Mouse (Mus musculus): ENCODE measurements around the gene Riox1. TPM values are rescaled to one million over a fixed set of nuclear protein-coding genes. Genes with fewer than 3 reads are reported as not detected.

Gene Riox1
- polyA plus RNA-seq, 1 experiment from 2014 or later: 15.1 TPM

DNA sequence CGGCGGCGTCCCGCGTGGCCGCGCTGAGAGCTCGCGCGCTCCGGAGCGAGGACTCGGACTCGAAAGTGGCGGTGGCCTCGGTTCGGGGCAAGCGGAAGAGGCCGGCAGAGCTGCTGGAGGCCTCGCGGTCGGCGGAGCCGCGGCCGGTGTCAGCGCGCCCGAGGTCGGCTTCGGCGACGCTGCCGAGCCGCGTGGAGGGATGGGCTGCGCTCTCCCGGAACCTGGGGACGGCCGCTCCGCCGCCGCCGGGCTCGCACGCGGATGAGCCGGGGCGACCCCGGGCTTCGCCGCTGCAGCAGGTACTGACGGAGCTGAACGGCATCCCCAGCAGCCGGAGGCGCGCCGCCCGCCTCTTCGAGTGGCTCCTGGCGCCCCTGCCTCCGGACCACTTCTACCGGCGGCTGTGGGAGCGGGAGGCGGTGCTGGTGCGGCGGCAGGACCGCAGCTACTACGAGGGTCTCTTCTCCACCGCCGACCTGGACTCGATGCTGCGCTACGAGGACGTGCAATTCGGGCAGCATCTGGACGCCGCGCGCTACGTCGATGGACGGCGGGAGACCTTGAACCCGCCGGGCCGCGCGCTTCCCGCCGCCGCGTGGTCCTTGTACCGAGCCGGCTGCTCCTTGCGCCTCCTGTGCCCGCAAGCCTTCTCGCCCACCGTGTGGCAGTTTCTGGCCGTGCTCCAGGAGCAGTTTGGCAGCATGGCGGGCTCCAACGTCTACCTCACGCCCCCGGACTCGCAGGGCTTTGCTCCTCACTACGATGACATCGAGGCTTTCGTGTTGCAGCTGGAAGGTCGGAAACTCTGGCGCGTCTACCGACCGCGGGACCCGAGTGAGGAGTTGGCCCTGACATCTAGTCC is 663 bp downstream of the Riox1 start:
- H3K27ac ChIP-seq: peak overlapping the region; percentile 82
- peaks cover 34% of the 10 kb centered on the region for H3K36me3 ChIP-seq
- H3K4me2 ChIP-seq: peak overlapping the region; percentile 93
- peak overlapping the region; percentile 87 for H3K9ac ChIP-seq
- H3K27me3 ChIP-seq: no peaks in the 10 kb centered on the region
- H3K4me3 ChIP-seq: peak overlapping the region; percentile 88
- ATAC-seq (ENCODE audit: insufficient number of reproducible peaks, insufficient read depth, low FRiP score, low TSS enrichment, low read depth): peak; percentile 62
- 1% methylated on average over 97 of the region's 116 CpGs for WGBS
- no peaks in the 10 kb centered on the region for H3K9me3 ChIP-seq
- H3K4me1 ChIP-seq: peaks cover 32% of the 10 kb centered on the region

DNA sequence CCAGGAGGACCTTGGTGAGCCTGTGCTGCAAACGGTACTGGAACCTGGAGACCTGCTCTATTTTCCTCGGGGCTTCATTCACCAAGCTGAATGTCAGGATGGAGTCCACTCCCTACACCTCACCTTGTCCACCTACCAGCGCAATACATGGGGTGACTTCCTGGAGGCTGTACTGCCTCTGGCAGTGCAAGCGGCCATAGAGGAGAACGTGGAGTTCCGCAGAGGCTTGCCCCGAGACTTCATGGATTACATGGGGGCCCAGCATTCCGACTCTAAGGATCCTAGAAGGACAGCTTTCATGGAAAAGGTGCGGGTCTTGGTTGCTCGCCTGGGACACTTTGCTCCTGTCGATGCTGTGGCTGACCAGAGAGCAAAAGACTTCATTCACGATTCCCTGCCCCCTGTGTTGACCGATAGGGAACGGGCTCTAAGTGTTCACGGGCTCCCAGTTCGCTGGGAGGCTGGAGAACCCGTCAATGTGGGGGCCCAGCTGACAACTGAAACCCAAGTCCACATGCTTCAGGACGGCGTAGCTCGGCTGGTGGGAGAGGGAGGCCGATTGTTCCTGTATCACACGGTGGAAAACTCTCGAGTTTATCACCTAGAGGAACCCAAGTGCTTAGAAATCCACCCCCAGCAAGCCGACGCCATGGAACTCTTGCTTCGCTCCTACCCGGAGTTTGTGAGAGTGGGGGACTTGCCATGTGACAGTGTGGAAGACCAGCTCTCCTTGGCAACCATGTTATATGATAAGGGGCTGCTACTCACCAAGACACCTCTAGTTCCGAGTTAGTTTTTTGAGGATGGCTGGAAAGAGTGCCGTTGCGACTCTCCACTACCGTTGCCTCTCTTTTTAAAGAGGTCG is 1.5 kb downstream of the Riox1 start:
- WGBS: 62% methylated on average over 32 of the region's 32 CpGs
- Histone ChIP-seq H3K36me3 (peaks cover 41% of the 10 kb centered on the region), H3K9me3 (no peaks in the 10 kb centered on the region), H3K27me3 (no peaks in the 10 kb centered on the region), H3K4me2 (peak overlapping the region; percentile 93), H3K4me1 (peaks cover 32% of the 10 kb centered on the region), H3K4me3 (peak overlapping the region; percentile 88), H3K27ac (no peak overlapping the region), H3K9ac (peak overlapping the region; percentile 87)
- no peak for ATAC-seq (ENCODE audit: insufficient number of reproducible peaks, insufficient read depth, low FRiP score, low TSS enrichment, low read depth)

GRCm38 (mm10) chr12:83958278-83958677 is 7.9 kb downstream of the Riox1 start:
- Histone ChIP-seq H3K4me3 (no peak overlapping the region), H3K27ac (no peak overlapping the region), H3K27me3 (no peaks in the 10 kb centered on the region), H3K9me3 (no peaks in the 10 kb centered on the region), H3K4me1 (peaks cover 4% of the 10 kb centered on the region; the same call in 1 of the 2 replicates), H3K4me2 (no peak overlapping the region), H3K9ac (no peak overlapping the region), H3K36me3 (peaks cover 27% of the 10 kb centered on the region)
- WGBS: 90% methylated on average over 9 of the region's 9 CpGs
- no peak for ATAC-seq (ENCODE audit: insufficient number of reproducible peaks, insufficient read depth, low FRiP score, low TSS enrichment, low read depth)

DNA sequence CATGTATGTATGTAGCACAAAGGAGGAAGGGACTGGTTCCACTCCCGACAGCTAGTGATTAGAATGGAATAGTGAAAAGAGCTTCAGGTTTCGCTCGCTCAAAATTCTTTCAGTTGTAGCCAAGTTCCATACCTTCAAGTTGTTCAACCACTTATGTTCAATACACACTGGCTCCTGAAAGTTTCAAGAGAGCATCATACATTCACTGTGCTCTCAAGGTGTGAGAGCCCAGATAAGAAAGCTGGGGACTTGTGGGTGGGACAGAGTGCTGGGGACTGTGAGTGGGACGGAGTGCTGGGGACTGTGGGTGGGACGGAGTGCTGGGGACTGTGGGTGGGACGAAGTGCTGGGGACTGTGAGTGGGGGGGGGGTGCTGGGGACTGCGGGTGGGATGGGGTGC is 14.8 kb downstream of the Riox1 start:
- no peak overlapping the region for H3K4me2 ChIP-seq
- WGBS: 81% methylated on average over 7 of the region's 7 CpGs
- H3K27ac ChIP-seq: no peak overlapping the region
- no peak for ATAC-seq (ENCODE audit: insufficient number of reproducible peaks, insufficient read depth, low FRiP score, low TSS enrichment, low read depth)
- no peak overlapping the region for H3K9ac ChIP-seq
- no peaks in the 10 kb centered on the region for H3K27me3 ChIP-seq
- no peaks in the 10 kb centered on the region for H3K4me1 ChIP-seq
- no peaks in the 10 kb centered on the region for H3K36me3 ChIP-seq
- no peaks in the 10 kb centered on the region for H3K9me3 ChIP-seq
- H3K4me3 ChIP-seq: no peak overlapping the region

GRCm38 (mm10) chr12:83972117-83972516 is 21.7 kb downstream of the Riox1 start:
- H3K4me2 ChIP-seq: no peak overlapping the region
- H3K4me3 ChIP-seq: no peak overlapping the region
- H3K27ac ChIP-seq: no peak overlapping the region
- H3K36me3 ChIP-seq: no peaks in the 10 kb centered on the region
- 82% methylated on average over 2 of the region's 2 CpGs for WGBS
- H3K4me1 ChIP-seq: no peaks in the 10 kb centered on the region
- H3K27me3 ChIP-seq: no peaks in the 10 kb centered on the region
- 0 out of 2 replicates have a peak, but pooled peaks cover 6% of the 10 kb centered on the region for H3K9me3 ChIP-seq
- no peak for ATAC-seq (ENCODE audit: insufficient number of reproducible peaks, insufficient read depth, low FRiP score, low TSS enrichment, low read depth)
- H3K9ac ChIP-seq: no peak overlapping the region

- H3K4me2 ChIP-seq: no peak overlapping the region
- H3K9ac ChIP-seq: no peak overlapping the region
- no peaks in the 10 kb centered on the region for H3K36me3 ChIP-seq
Measured at GRCm38 (mm10) chr12:83978862-83979261, 28.5 kb downstream of the Riox1 start.

DNA sequence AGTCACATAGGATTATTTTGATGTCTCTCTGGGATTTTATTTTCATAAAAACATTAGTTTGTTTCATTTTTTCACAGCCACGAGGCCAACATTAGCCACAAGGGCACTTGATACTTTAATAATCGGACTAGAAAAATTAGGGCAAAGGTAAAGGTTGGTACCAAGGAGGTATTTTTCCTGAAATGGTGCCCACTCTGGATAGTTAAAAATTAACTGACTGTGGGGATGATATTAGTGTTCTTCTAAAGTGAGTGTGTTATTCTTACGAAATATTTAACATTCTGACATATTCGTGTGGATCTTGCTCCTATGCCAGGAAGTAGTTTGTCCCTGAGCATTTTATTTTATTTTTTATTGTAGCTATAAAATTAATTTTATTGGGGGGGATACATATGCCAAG is 31.2 kb downstream of the Riox1 start:
- Histone ChIP-seq H3K9ac (no peak overlapping the region), H3K4me3 (no peak overlapping the region), H3K36me3 (no peaks in the 10 kb centered on the region), H3K4me2 (no peak overlapping the region), H3K27me3 (no peaks in the 10 kb centered on the region), H3K9me3 (no peaks in the 10 kb centered on the region), H3K4me1 (no peaks in the 10 kb centered on the region), H3K27ac (no peak overlapping the region)
- 86% methylated on average over 4 of the region's 4 CpGs for WGBS
- no peak for ATAC-seq (ENCODE audit: insufficient number of reproducible peaks, insufficient read depth, low FRiP score, low TSS enrichment, low read depth)

More at GRCm38 (mm10) chr12:83978862-83979261, 28.5 kb downstream of the Riox1 start:
- Histone ChIP-seq H3K4me1 (no peaks in the 10 kb centered on the region), H3K9me3 (0 out of 2 replicates have a peak, but pooled peaks cover 6% of the 10 kb centered on the region), H3K27me3 (no peaks in the 10 kb centered on the region), H3K27ac (no peak overlapping the region), H3K4me3 (no peak overlapping the region)
- ATAC-seq (ENCODE audit: insufficient number of reproducible peaks, insufficient read depth, low FRiP score, low TSS enrichment, low read depth): no peak
- 90% methylated on average over 6 of the region's 6 CpGs for WGBS

- H3K27me3 ChIP-seq: no peaks in the 10 kb centered on the region
- no peak within 1 kb of the TSS for H3K4me2 ChIP-seq
- H3K27ac ChIP-seq: no peak within 1 kb of the TSS
- no peaks in the 10 kb centered on the region for H3K9me3 ChIP-seq
- no peak for ATAC-seq (ENCODE audit: insufficient number of reproducible peaks, insufficient read depth, low FRiP score, low TSS enrichment, low read depth)
- no peaks in the 10 kb centered on the region for H3K36me3 ChIP-seq
- 0 out of 2 replicates have a peak, but pooled peaks cover 6% of the 10 kb centered on the region for H3K4me1 ChIP-seq
- H3K9ac ChIP-seq: no peak within 1 kb of the TSS
- WGBS: 70% methylated on average over 4 of the region's 4 CpGs
- H3K4me3 ChIP-seq: no peak within 1 kb of the TSS
Measured at GRCm38 (mm10) chr12:83984752-83985151, 34.3 kb downstream of the Riox1 start, which contains the start of gene Heatr4. TSS of gene Heatr4 (minus strand) at chr12:83984852.

DNA sequence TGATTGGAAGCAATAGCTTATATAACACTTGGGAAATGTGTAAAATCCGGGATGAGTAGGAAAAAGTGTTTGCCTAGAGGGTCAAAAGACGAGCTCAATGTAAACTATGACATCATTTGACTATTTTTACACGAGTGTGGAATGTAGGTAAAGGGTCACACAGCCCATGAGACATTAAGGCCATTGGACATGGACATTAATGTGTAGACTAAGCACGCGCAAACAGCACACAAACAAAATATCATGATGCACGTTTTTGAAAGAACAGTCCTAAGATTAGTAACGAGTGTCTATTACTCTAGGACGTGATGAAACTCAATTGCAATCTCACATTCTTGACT is 36.8 kb downstream of the Riox1 start:
- no peaks in the 10 kb centered on the region for H3K27me3 ChIP-seq
- H3K9me3 ChIP-seq: no peaks in the 10 kb centered on the region
- H3K9ac ChIP-seq: peak overlapping the region; percentile 84
- peak overlapping the region; percentile 67 for H3K4me3 ChIP-seq
- no peaks in the 10 kb centered on the region for H3K36me3 ChIP-seq
- H3K4me1 ChIP-seq: 0 out of 2 replicates have a peak, but pooled peaks cover 6% of the 10 kb centered on the region
- peak overlapping the region; percentile 94 for H3K27ac ChIP-seq
- peak overlapping the region; percentile 57 for H3K4me2 ChIP-seq
- WGBS: 26% methylated on average over 8 of the region's 8 CpGs
- ATAC-seq (ENCODE audit: insufficient number of reproducible peaks, insufficient read depth, low FRiP score, low TSS enrichment, low read depth): no peak

DNA sequence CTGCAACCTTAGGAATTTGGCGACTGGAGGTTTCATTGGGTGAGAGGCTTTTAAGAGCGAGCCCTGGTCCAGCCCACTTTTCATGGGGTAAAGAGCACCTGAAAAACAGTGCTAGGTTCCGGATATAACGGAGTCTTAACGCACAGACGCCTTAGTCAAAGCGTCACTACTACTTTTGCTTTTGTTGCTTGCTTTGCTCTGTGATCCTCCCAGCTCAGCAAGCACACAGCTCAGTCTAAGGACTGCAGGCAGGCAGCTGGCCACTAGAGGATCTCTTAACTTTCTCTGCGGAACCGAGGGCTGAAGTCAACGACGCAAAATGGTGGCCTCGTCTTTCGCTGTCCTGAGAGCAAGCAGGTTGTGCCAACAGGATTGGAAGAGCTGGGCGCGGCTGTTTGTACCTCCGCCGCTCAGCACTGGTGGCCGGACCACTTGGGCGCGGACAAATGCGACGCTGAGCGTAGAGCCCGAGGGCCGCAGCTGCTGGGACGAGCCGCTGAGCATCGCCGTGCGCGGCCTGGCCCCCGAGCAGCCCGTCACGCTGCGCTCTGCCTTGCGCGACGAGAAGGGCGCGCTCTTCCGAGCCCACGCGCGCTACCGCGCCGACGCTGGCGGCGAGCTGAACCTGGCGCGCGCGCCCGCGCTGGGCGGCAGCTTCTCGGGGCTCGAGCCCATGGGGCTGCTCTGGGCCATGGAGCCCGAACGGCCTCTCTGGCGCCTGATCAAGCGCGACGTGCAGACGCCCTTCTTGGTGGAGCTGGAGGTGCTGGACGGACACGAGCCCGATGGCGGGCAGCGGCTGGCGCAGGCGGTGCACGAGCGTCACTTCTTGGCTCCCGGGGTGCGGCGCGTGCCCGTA is 37.4 kb downstream of the Riox1 start, which contains the start of gene Acot2:
Gene Acot2, plus strand, starts transcription at position 279 of the 859 bp plus-strand sequence.
- H3K27me3 ChIP-seq: no peaks in the 10 kb centered on the region
- peak within 1 kb of the TSS; percentile 94 for H3K27ac ChIP-seq
- no peaks in the 10 kb centered on the region for H3K9me3 ChIP-seq
- H3K9ac ChIP-seq: peak within 1 kb of the TSS; percentile 84
- H3K36me3 ChIP-seq: no peaks in the 10 kb centered on the region
- 0 out of 2 replicates have a peak, but pooled peaks cover 6% of the 10 kb centered on the region for H3K4me1 ChIP-seq
- H3K4me3 ChIP-seq: peak within 1 kb of the TSS; percentile 67
- under 1% methylated on average over 80 of the region's 80 CpGs for WGBS
- peak; percentile 77 for ATAC-seq (ENCODE audit: insufficient number of reproducible peaks, insufficient read depth, low FRiP score, low TSS enrichment, low read depth)
- H3K4me2 ChIP-seq: peak within 1 kb of the TSS; percentile 57

GRCm38 (mm10) chr12:83988483-83988882 is 38.1 kb downstream of the Riox1 start:
- no peak for ATAC-seq (ENCODE audit: insufficient number of reproducible peaks, insufficient read depth, low FRiP score, low TSS enrichment, low read depth)
- H3K9ac ChIP-seq: peak overlapping the region; percentile 84
- peak overlapping the region; percentile 94 for H3K27ac ChIP-seq
- H3K36me3 ChIP-seq: peaks cover 4% of the 10 kb centered on the region; the same call in 1 of the 2 replicates
- peak overlapping the region; percentile 67 for H3K4me3 ChIP-seq
- peak overlapping the region; percentile 57 for H3K4me2 ChIP-seq
- 0 out of 2 replicates have a peak, but pooled peaks cover 6% of the 10 kb centered on the region for H3K4me1 ChIP-seq
- 67% methylated on average over 4 of the region's 4 CpGs for WGBS
- H3K9me3 ChIP-seq: no peaks in the 10 kb centered on the region
- H3K27me3 ChIP-seq: no peaks in the 10 kb centered on the region

Measured in embryonic facial prominence, embryonic 13.5 days (tissue).